Mouse (Mus musculus): ENCODE measurements around the gene Cnksr3. TPM values are rescaled to one million over a fixed set of nuclear protein-coding genes. Genes with fewer than 3 reads are reported as not detected.

The Cnksr3 gene
- polyA plus RNA-seq, 1 experiment from 2014 or later, result 11.0 TPM

Other genes starting within 250 kb of the Cnksr3 start
- 0.20 and 0.24 TPM in 2 replicates for gene Ipcef1, start 159.8 kb downstream of the Cnksr3 start, polyA plus RNA-seq (2015; fragmentation: Nextera tagmentation; extraction: Ambion mirVana)

Measured in lung, embryonic 16.5 days (tissue).